Mouse (Mus musculus) cerebellum, adult 11-12 months (tissue): ENCODE results near the gene Zfp607b.
A peak's percentile ranks its signal among the peaks of the same experiment; 100 is the strongest.

Experiments used
- DNase-seq: peaks from one replicate; pipeline ENCODE4 v3.0.0; 2022

Zfp607b gene

GRCm38 (mm10) chr7:27685681-27686080 is 3.5 kb upstream of the Zfp607b start:
- DNase-seq: no peak

GRCm38 (mm10) chr7:27687043-27687442 is 2.1 kb upstream of the Zfp607b start:
- no peak for DNase-seq

GRCm38 (mm10) chr7:27687836-27688235 is 1.3 kb upstream of the Zfp607b start:
- DNase-seq: no peak

- no peak for DNase-seq
Observed at GRCm38 (mm10) chr7:27688246-27688788, 823 bp upstream of the Zfp607b start.

GRCm38 (mm10) chr7:27691076-27691475 is 1.9 kb downstream of the Zfp607b start:
- peak; percentile 42 for DNase-seq

DNA sequence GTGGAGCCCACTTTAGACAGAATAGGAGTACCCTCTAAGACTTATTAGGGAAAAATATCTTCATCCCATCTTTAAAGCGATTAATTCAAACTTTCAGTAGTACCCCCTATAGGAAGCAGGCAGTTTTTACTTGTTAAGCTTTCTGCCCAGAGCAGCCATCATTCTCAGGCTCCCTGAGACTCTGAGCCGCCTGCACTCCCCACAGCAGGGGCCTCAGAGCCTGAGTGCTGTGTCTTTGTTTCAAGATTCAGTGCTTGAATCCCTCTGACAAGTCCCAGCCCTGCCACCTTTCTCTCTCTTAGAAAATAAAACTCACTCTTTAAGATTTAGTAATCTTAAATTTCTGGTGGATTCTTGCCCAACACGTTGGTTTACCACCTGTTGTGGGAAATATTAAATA is 7.6 kb downstream of the Zfp607b start:
- no peak for DNase-seq

DNA sequence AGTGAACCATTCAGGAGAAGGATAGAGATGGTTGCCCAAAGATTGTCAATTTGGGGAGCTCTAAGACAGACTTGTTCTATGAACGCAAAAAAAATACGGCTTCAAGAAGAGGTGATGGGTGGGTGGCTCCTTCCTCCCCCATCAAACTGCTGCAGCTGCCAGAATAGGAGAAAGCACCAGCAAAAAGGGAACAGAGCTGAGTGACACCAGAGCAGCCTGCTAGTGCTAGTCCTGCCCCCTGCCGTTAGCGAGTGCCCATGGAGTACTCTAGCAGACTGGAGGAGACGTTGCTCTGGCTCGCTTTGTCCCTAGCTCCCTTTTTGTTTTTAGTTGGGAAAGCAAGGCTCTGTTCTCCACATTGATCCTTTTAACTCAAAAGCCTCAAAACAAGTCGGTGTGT is 21.3 kb downstream of the Zfp607b start:
- DNase-seq: no peak

- no peak for DNase-seq
Observed at GRCm38 (mm10) chr7:27721951-27722350, 32.8 kb downstream of the Zfp607b start.

- DNase-seq: peak; percentile 46
Observed at GRCm38 (mm10) chr7:27725566-27726538, 36.7 kb downstream of the Zfp607b start.

DNA sequence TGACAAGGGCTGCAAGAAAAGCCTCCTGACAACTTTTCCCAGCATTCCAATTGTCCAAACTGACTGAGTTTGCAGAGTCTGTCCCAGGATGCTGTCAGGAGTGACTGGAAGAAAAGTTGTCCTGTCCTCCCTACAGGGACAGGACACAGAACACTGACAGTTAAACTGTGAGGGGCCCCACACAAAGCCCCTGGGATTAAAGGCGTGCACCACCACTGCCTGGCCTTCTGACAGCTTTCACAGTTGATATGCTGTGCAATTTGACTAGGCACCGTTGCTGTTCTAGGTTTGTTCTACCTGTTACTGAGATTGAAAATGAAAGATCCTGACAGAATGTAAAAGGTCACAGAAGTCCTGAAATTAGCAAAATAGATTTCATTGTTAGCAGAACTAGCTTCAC is 38.3 kb downstream of the Zfp607b start:
- no peak for DNase-seq

- DNase-seq: peak; percentile 85
Observed at GRCm38 (mm10) chr7:27731281-27731883, 42.2 kb downstream of the Zfp607b start, which contains the start of gene Zfp60. TSS of gene Zfp60 (plus strand) at chr7:27731389.

- no peak for DNase-seq
Observed at GRCm38 (mm10) chr7:27731946-27732345, 42.8 kb downstream of the Zfp607b start.

GRCm38 (mm10) chr7:27732508-27732907 is 43.4 kb downstream of the Zfp607b start:
- no peak for DNase-seq

DNA sequence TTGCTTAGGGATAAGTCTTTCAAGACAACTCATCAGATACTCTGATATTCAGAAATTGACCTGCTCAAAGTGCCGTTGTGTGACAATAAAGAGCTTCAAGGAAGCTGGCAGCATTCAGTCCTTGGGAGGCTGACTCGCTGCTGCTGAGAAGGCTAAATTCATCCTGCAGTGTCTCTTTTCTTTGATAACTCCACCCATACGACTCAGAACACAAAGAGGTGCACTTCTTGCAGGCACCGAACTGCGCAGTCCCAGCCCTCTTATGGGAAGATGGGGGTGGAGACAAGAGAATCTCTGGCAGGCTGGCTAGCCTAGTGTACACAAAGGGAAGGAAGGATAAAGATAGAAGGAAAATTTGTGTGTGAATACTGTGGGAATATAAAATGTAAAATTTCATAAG is 46.3 kb downstream of the Zfp607b start:
- DNase-seq: no peak
